Mouse (Mus musculus) cerebellum, adult 8-10 months (tissue): ENCODE measurements at regions not wholly inside any gene's neighbourhood (a gene's known extent, or its start where the extent isn't known, plus 50 kb on each side); places are given as distances from the start of the nearest gene placed in this dataset.

Experiments
- DNase-seq: peaks from one replicate; pipeline ENCODE4 v3.0.0; 2022

DNA sequence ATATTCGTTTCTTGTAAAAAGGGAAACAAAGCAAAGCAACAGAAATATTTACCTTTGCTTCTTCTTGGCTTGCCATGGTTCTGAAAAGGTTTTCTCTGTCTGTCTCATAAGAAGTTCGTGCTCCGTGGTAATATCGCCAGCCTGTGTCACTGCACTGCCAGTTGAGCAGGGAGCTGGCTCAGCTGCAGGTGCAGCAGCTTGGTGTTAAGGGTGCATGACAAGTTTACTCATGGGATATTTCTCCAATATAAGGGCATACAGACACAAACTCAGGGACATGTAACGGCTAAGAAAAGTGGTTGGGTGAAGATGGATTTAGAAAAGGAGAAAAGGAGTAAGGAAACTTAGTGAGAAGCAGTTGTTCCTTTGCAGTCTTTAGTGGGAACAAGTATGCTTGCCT, 533.5 kb upstream of the Zic4 start:
- peak; percentile 22 for DNase-seq

DNA sequence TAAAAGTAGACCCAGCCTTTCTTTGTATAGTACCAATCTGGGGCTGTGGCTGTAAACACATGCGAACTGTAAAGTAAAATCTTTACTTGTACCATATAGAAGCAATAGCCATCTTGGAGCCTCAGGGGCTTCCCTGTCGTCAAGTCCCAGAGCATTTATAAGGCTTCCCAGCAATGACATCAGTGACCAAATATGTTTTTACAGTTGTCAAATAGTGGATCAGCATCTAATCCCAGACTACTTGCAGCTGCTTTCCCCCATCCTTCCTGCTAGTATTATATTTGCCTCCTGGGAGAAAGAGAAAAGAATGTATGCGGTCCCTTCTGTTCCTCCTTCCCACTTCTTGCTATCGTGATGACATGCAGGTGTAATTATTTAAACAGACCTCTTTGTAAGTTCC, 531.5 kb upstream of the Zic4 start:
- DNase-seq, result no peak

DNA sequence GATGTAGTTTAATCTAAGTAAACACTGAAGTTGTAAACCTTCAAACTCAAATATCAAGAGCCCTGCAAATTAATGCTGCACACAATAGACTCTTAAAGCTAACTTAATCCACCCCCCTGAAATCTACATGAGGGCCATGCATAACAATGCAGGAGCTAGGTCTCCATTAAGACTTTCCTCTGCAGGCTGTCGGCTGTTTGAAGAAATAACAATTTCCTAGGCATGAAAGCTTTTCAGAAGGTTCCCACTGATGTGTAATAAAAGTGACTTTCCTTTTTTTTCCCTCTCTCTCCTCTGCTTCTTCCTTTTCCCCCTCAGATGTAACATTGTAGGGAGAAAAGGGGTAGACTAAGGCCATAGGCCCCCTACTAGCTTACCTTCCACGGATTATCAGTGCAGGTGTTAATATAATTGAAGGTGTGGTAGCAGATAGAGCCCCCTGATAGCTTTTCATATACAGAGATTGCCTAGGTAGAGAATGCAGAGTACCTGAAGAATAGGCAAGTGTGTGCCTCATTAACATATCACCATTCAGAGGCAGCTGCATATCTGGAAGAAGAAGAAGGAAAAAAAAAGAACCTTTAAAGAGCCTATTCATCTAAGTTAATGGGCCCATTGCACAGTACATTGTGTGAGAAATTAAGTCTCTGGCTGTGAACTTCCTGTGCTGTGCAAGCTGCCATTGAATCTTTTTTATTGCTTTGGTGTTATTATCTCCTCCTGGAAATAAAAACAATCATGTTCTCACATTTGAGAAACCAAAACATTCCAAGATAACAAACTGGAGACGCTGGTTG, 528.3 kb upstream of the Zic4 start:
- DNase-seq, result no peak

DNA sequence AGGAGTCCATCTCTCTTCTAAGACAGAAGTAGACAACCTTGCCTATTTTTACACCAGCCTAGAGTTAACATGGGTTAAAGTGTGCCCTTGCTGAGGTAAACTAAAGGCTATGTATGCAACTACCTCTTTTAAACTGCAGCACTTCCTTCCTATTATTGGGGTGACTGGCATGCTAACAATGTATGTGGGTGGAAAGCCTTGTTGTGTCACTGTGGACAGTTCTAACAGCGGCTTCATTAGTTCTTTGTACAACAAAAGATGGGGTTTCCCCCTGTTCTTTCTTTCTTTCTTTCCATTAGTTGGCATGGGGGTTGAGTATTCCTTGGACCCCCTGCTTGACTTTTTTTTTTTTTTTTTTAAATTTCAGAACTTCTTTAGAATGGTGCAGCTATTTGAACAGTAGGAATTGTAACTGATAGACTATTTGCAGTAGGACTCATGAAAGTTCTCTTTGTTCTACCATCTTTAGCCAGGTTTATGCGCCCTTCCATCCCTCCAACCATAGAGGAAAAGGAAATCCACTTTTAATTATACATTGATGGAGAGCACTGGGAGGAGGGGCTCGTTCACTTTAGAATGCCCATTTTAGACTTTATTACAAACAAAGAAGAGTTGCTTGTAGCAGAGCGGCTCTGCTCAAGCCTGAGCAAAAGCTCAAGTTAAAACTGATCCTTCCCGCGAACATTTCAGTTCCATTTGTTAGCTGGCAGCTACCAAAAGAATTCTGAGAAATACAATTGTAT, 523.9 kb upstream of the Zic4 start:
- no peak for DNase-seq

DNA sequence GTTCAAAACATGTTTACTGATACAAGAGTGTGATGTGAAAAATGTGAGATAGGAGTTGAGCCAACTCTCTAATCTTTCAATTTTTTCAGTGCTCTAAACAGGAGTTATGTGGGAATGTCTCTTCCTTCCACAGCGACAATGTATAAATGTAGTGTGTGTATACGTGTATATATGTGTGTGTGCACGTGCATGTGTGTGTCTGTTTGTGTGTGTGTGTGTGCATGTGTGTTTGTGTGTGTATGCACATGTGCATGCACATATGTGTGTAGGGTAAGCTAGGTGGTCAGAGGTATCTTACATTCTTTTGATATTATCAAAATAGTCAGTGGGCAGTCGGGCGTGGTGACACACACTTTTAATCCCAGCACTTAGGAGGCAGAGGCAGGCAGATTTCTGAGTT, 511.2 kb upstream of the Zic4 start:
- no peak for DNase-seq

DNA sequence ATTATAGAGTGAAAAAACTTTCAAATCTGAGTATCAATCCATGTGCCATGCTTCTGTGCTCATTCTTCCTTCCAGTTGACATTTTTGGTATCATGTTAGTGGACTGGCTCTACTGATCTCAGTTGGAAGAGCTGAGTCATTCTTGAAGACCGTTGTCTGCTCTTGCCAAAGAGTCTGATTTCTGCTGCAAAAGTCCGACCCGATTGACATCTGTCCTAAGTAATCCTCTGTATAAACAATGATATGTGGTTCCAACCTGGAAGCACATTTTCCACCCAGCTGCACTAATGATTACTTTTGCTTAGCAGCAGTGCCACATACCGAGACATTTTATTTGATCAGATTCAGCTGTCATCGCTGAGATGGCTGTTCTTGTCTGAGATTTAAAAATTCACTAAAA, 490.6 kb upstream of the Zic4 start:
- DNase-seq, result no peak

DNA sequence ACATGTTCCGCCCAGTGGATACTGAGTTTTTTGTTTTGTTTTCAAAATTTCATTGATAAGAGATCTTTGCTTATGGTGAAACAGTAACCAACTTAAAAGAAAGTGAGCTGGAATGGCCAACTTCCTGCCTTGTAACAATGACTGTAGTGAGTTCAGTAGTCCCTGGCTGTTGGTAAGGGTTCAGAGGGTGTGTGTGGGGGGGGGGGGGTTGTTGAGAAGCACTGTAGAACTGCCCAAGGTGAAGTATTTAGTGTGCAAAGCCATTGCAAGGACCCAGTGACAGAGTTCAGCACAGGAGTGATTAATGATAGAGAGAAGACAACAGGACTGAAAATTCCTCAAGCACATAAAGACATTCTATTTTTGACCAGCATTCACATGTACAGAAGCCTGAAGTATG, 477.7 kb upstream of the Zic4 start:
- DNase-seq, result no peak

DNA sequence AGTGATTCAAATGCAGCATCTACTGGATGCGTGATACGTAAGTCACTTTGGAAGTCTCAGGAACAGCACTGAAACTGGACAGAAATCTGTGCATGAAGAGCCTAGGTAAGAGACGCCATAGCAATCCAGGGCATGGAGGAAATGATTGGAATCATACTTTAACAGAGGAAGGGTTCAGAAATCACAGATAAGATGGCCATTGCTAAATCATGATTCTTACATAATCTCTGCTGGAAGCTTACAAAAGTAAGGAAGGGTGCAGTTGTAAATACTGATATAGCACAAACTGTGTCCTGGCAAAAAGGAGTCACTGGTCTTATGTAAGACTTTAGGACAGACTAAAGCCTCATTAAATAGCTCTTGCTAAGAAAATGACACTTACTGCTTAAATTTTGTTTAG, 474.8 kb upstream of the Zic4 start:
- DNase-seq, result no peak

DNA sequence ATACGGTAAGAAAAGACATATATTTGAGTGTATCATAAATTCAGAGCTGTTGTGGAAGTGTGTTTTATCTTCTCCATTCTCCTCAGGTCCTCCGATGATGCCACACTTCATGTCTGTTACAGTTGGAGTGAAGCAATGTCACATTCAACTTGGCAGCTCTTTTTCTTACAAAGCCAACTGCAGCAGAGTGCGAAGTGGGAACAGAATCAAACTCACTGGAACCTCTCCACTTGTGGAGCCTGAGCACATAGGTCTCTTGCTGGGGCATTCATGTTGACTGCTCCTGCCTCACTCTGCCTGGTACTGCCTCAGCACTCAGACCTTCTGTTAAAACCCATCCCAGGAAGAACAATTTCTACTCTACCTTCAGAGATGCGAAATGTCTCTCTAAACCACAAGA, 471.4 kb upstream of the Zic4 start:
- DNase-seq, result peak; percentile 8

DNA sequence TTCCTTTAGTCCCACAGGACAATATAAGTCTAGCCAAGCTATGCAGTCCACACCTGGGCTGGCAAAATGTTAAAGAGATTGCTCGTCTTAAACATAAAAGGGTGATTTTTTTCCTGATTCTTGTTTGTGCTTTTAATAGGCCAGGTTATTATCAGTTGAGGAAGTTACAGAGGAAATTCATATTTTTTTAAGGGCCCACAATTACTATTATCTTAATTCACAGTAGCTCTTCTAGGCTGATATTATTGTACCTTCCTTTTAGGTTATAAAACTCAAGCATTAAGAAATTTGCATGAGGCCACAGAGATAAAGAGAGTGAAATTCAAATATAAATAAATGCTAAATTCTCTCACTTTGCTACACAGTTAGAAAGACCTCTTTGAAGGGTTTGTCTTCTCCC, 469.4 kb upstream of the Zic4 start:
- DNase-seq, result no peak

DNA sequence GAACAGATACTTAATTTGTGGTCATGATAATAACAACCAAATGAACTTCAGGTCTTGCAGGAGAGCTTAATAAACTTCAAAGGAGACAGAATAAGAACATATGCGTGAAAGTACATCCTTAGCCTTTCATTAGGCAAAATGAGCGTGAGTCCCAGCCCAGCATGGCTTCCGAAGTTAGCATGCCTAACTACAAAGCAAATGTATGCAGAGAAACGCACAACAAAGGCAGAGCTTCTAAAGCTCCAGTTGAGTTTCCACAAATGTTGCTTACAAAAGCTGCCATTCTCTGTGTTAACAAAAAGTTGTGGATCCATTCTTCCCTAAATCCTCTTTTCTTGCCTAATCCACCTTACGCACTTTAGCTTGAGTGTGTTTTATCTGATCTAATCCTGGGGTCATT, 458.7 kb upstream of the Zic4 start:
- DNase-seq, result no peak

DNA sequence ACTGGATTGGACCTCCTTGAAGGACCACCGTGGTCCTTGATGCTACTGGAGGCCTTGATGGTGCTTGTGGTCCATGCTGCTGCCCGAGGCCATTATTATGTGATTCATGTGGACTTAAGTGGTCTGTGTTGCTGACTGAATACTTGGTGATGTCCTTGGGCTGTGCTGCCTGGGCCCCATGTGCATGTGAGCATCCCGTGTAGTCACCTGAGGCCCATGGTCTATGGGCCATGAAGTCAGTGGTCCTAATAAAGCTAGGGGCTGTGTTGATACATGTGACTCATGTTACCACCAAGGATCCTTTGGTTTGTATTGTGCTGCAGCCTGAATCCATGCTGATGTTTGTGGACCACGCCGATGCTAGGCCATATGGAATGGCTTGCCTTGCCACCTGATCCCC, 456.1 kb upstream of the Zic4 start:
- no peak for DNase-seq

DNA sequence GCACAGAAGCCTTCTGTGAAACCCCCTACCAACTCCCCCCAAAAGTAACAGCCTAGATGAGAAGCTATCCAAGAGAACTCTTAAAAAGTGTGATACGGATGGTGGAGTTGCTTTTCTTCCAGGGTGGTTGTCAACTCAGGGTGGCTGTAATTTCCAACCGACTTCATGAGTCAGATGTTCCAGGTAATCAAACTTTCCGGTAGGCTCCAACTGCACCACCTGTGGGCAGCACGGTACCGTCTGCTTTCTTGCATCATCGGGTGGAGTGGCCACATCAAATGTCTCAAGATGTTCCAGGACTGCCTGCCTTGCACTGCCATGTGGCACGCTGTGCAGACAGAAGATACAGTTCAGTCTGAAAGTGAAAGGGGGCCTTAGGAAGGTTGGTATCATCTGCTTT, 455.5 kb upstream of the Zic4 start:
- DNase-seq, result no peak

DNA sequence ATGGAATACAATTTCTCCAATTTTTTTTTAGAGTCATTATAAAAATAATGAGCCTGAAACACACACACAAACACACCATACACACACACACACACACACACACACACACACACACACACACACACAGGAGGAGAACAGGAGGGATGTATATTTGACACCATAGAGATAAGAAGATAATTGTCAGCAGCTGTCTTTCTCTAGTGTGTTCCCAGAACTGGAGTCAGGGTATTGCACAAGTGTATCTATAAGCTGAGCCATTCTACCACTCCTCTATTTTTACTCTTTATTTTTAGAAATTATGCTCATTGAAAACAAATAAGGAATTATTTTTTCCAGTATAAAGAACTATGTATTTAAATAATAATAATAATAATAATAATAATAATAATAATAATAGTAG, 407.6 kb upstream of the Zic4 start:
- no peak for DNase-seq

DNA sequence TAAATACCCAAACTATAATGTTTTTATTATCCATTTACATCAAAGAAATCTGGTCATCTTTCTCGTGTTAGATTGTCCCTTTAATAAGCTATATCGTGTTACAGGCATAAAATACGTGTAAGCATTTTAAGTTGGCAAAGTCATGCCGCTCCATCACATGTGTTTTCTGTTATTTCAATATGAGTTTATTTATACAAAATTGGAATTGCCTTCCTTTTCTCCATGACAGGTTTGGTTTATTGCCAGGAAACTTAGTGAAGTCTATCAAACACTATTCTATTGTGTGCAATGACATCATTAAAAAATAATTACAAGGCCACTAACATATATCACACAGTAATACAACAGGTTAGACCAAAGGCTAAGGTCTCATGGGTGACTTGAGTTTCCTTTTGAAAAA, 400.8 kb upstream of the Zic4 start:
- no peak for DNase-seq

DNA sequence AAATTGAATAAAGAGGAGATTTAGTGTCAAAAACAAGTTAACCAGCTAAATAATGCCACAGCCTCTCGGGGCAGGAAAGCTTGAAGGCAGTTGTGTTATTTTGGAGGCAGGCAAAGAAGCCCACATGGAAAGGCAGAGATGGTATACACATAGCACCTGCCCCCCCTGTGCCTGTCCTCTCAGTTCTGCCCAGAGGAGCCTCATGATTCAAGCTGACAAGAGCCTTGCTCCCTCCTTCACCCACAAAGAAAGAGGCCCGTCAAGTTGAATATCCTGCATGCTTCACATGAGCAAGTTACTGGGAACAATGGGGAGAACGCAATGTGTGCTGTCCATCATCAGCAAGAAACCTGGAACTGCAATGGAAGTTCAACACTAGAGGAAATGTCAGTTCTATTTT, 398.2 kb upstream of the Zic4 start:
- DNase-seq, result no peak

DNA sequence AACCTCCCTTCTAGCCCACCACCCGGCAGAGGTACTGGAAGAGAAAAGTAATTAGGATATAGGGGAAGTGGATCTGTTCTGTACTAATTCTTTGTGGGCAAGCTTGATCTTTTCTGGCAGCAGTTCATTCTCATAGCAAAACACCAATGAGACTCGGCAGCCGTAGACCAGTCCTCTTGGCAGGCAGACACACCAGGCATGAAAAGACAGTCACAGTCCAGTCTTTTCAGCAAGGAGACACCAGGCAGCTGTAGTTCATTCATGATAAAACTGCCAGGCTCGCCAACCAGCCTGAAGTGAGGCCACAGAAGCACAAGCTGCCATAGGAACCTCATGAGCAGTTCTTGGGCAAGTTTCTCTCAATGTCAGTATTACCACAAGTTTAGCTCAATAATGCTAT, 383.5 kb upstream of the Zic4 start:
- DNase-seq, result no peak

DNA sequence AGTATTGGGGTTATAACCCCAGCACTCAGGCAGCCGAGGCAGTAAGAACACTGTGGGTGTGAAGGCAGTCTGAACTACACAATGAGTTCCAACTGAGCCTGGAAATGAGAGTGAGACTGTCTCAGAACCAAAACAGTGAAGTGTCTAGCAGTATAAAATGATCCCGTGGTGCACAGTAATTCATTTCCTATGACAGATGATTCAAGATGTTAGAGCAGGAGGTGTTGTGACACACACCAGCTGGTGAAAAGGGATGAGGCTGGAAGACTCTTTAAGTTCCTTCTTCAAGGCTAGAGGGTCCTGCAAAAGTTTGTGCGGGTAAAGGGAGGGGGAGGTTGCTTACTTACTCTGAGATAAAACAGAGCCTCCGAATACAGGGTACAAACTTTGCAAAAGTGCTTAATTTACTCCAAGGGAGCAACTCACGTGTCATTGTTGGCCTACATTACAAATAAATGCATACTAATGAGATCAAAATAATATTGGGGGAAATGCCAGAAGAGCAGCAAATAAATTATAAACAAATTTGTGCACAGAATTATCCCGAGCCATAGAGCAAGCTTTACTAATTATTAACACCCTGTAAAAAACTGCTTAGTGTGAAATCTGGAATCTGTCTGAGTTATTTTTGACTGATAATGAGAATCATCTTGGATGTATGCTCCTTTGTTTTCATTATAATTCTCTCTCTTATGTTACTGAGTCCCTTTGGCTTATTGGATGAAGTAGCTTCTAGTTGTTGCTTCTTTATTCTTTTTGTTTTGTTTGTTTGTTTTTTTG, 382.0 kb upstream of the Zic4 start:
- no peak for DNase-seq

DNA sequence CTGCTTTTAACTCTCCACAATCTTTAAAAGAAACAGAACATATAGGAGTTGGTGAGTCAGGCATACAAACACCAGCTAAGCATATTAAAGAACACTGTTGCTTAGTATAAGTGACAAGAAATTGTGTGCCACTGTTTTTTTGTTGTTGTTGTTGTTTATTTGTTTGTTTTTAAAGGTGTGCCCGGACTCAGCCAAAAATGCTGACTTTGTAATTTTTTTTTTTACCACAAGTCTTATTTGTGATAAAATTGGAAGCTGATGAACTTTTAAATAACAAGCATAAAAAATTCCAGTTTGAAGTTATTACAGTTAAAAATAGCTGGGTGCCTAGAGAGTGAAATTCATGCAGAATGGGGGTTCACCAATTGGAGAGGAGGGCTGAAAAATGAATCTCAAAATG, 363.0 kb upstream of the Zic4 start:
- DNase-seq, result no peak

DNA sequence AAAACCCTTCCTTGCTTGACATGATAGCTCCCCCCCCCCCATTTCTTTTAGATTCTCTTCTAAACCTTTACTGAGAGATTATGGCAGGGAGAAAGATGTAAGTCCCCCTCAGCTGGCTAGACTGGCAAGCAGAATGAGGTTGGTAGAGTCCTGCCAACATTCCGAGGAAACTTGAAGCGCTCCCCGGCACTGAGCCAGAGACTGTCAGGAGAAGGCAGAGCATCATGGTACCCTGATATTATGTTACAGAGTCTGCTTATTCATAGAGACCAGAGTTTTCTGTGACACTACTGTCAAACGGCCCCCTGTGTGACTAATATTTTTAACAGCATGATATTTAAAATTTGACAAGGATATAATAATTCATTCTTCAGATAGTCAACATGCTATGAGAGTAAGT, 358.0 kb upstream of the Zic4 start:
- DNase-seq, result no peak

DNA sequence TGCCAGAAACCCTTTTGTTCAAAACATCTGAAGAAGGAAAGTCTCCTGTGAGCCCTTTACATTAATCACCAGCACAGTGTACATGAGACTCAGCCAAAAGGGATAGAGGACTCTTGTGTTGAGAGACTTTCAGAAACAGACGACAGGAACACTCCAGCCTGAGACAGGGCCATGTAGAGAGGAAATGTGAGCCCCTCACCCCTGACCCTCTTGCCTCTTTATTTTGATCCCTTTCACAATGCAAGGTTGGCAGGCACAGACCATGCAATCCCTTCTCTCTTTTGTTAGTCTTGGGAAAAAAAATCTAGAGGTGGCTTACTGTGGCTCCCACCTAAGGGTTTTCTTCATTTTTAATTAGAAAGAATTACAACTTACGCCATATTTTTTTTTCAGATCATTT, 321.7 kb upstream of the Zic4 start:
- DNase-seq, result no peak

DNA sequence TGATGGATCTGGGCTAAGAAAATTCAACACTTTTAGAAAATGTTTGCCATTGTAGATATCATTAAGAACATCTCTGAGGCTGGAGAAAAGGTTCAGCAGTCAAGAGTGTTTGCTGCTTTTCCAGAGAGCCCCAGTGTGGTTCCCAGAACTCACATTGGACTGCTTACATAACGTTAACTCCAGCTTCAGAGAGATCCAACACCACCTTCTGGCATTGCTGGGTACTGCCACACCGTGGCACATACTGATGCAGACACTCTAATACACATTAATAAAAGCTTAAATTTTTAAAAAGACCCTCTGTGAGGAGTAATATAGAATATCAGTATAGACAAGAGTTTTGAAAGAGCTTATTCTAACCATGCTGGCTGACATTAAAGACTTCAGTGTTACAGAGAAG, 313.6 kb upstream of the Zic4 start:
- DNase-seq, result no peak

DNA sequence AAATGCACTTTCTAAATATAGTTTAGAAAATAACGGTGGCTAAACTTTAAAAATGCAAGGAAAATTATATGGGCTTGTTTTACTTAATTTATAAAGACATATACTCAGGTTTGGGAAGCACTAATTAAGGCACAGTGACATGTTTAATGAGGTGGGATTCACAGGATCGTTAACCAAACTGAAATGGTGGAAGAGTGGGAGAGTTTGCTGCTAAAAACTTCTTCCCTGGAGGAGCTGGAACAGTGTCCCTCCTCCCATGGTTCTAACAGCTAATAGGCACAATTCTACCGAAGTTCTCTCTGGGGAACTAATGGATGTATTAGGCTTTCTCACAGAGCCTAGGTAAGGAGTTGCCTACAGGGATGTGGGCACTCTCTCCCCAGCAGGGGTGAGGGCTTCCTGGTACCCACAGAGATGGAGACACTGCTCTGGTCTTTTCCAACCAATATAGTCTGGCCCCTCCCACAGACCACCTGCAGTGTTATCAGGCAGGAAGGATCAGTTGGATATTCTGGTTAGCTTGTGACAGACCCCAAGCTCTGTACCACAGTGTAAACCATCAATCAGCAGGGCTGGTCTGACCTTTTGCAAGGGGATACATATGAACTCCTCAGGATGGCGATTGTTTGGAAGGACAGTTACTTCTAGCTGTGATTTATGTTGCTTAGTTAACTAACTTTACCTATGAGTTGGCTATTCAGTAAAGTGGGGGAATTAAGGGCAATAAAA, 309.0 kb upstream of the Zic4 start:
- DNase-seq, result no peak
